Mouse (Mus musculus): ENCODE measurements around the gene Acot5. TPM values are rescaled to one million over a fixed set of nuclear protein-coding genes. Genes with fewer than 3 reads are reported as not detected.
"Not testable (repeated sequence)": the region's sequence is repeated elsewhere in the genome, so short reads cannot be mapped to it uniquely, and the experiment has no call there.

The Acot5 gene
- polyA plus RNA-seq (2014; fragmentation: Nextera tagmentation; extraction: Ambion mirVana) = 0.30 and 0.48 TPM in 2 replicates

- peak within 1 kb of the TSS; percentile 55 for H3K4me2 ChIP-seq (replicated peaks)
- peak within 1 kb of the TSS; percentile 37 for H3K4me3 ChIP-seq (replicated peaks; ENCODE audit: low read length)
- H3K27ac ChIP-seq = no peak within 1 kb of the TSS
- ATAC-seq (ENCODE audit: low FRiP score) (no peak), DNase-seq (ENCODE audit: low spot score) (no peak)
- 65% methylated on average over 9 of the region's 9 CpGs for WGBS
- H3K36me3 ChIP-seq (replicated peaks; ENCODE audit: control insufficient read depth, insufficient read depth) = no peaks in the 10 kb centered on the region
- H3K27me3 ChIP-seq (ENCODE audit: control insufficient read depth, insufficient read depth, low read length) = peaks cover 33% of the 10 kb centered on the region
- H3K4me1 ChIP-seq (replicated peaks; ENCODE audit: control insufficient read depth, insufficient read depth, low read length) = no peaks in the 10 kb centered on the region
- peak within 1 kb of the TSS; percentile 47; the same call in 1 of the 2 replicates for H3K9ac ChIP-seq
- no peaks in the 10 kb centered on the region for H3K9me3 ChIP-seq (ENCODE audit: control insufficient read depth, low read length)
Observed at GRCm38 (mm10) chr12:84068986-84069385, at the start of gene Acot5. TSS of gene Acot5 (plus strand) at chr12:84069325.

GRCm38 (mm10) chr12:84020528-84020927 lies 48.6 kb upstream of the Acot5 start:
- 55% methylated on average over 7 of the region's 7 CpGs for WGBS
- not testable (repeated sequence) for H3K27ac ChIP-seq; H3K4me1 ChIP-seq (replicated peaks; ENCODE audit: control insufficient read depth, insufficient read depth, low read length); H3K4me2 ChIP-seq (replicated peaks); ATAC-seq (ENCODE audit: low FRiP score); DNase-seq (ENCODE audit: low spot score); H3K4me3 ChIP-seq (replicated peaks; ENCODE audit: low read length); H3K27me3 ChIP-seq (ENCODE audit: control insufficient read depth, insufficient read depth, low read length); H3K9me3 ChIP-seq (ENCODE audit: control insufficient read depth, low read length); H3K9ac ChIP-seq; H3K36me3 ChIP-seq (replicated peaks; ENCODE audit: control insufficient read depth, insufficient read depth)

GRCm38 (mm10) chr12:84022266-84022665 lies 46.9 kb upstream of the Acot5 start:
- H3K4me3 ChIP-seq (replicated peaks; ENCODE audit: low read length); H3K27ac ChIP-seq; H3K9me3 ChIP-seq (ENCODE audit: control insufficient read depth, low read length); H3K4me1 ChIP-seq (replicated peaks; ENCODE audit: control insufficient read depth, insufficient read depth, low read length); ATAC-seq (ENCODE audit: low FRiP score); H3K27me3 ChIP-seq (ENCODE audit: control insufficient read depth, insufficient read depth, low read length); H3K9ac ChIP-seq; H3K4me2 ChIP-seq (replicated peaks); H3K36me3 ChIP-seq (replicated peaks; ENCODE audit: control insufficient read depth, insufficient read depth); DNase-seq (ENCODE audit: low spot score): not testable (repeated sequence)
- WGBS = 97% methylated on average over 4 of the region's 4 CpGs

GRCm38 (mm10) chr12:84023052-84023745 lies 45.9 kb upstream of the Acot5 start:
- Histone ChIP-seq H3K27me3 (ENCODE audit: control insufficient read depth, insufficient read depth, low read length) (no peaks in the 10 kb centered on the region), H3K4me2 (replicated peaks) (no peak overlapping the region), H3K9ac (no peak overlapping the region), H3K4me3 (replicated peaks; ENCODE audit: low read length) (no peak overlapping the region), H3K27ac (no peak overlapping the region), H3K36me3 (replicated peaks; ENCODE audit: control insufficient read depth, insufficient read depth) (no peaks in the 10 kb centered on the region), H3K4me1 (replicated peaks; ENCODE audit: control insufficient read depth, insufficient read depth, low read length) (no peaks in the 10 kb centered on the region), H3K9me3 (ENCODE audit: control insufficient read depth, low read length) (no peaks in the 10 kb centered on the region)
- 86% methylated on average over 9 of the region's 9 CpGs for WGBS
- no peak for DNase-seq (ENCODE audit: low spot score)
- no peak for ATAC-seq (ENCODE audit: low FRiP score)

- Histone ChIP-seq H3K27me3 (ENCODE audit: control insufficient read depth, insufficient read depth, low read length) (no peaks in the 10 kb centered on the region), H3K27ac (no peak overlapping the region), H3K36me3 (replicated peaks; ENCODE audit: control insufficient read depth, insufficient read depth) (no peaks in the 10 kb centered on the region), H3K9ac (no peak overlapping the region), H3K4me3 (replicated peaks; ENCODE audit: low read length) (no peak overlapping the region), H3K4me1 (replicated peaks; ENCODE audit: control insufficient read depth, insufficient read depth, low read length) (no peaks in the 10 kb centered on the region), H3K9me3 (ENCODE audit: control insufficient read depth, low read length) (no peaks in the 10 kb centered on the region), H3K4me2 (replicated peaks) (no peak overlapping the region)
- ATAC-seq (ENCODE audit: low FRiP score) (no peak), DNase-seq (ENCODE audit: low spot score) (no peak)
- WGBS = 89% methylated on average over 7 of the region's 7 CpGs
Observed at GRCm38 (mm10) chr12:84025888-84026287, 43.2 kb upstream of the Acot5 start.

GRCm38 (mm10) chr12:84028328-84028727 lies 40.8 kb upstream of the Acot5 start:
- 47% methylated on average over 3 of the region's 3 CpGs for WGBS
- not testable (repeated sequence) for ATAC-seq (ENCODE audit: low FRiP score)

GRCm38 (mm10) chr12:84029043-84029442 lies 40.1 kb upstream of the Acot5 start:
- WGBS = 89% methylated on average over 1 of the region's 1 CpGs
- H3K27ac ChIP-seq = not testable (repeated sequence)

More at GRCm38 (mm10) chr12:84028328-84028727, 40.8 kb upstream of the Acot5 start:
- not testable (repeated sequence) for H3K36me3 ChIP-seq (replicated peaks; ENCODE audit: control insufficient read depth, insufficient read depth); DNase-seq (ENCODE audit: low spot score); H3K4me1 ChIP-seq (replicated peaks; ENCODE audit: control insufficient read depth, insufficient read depth, low read length); H3K9ac ChIP-seq; H3K4me3 ChIP-seq (replicated peaks; ENCODE audit: low read length); H3K9me3 ChIP-seq (ENCODE audit: control insufficient read depth, low read length); H3K27me3 ChIP-seq (ENCODE audit: control insufficient read depth, insufficient read depth, low read length); H3K4me2 ChIP-seq (replicated peaks); H3K27ac ChIP-seq

GRCm38 (mm10) chr12:84030659-84031332 lies 38.3 kb upstream of the Acot5 start:
- no peaks in the 10 kb centered on the region for H3K4me1 ChIP-seq (replicated peaks; ENCODE audit: control insufficient read depth, insufficient read depth, low read length)
- DNase-seq (ENCODE audit: low spot score) (peak; percentile 85), ATAC-seq (ENCODE audit: low FRiP score) (no peak)
- H3K4me3 ChIP-seq (replicated peaks; ENCODE audit: low read length) = no peak overlapping the region
- H3K27me3 ChIP-seq (ENCODE audit: control insufficient read depth, insufficient read depth, low read length) = no peaks in the 10 kb centered on the region
- no peak overlapping the region for H3K27ac ChIP-seq
- WGBS = 72% methylated on average over 4 of the region's 4 CpGs
- no peaks in the 10 kb centered on the region for H3K9me3 ChIP-seq (ENCODE audit: control insufficient read depth, low read length)
- H3K36me3 ChIP-seq (replicated peaks; ENCODE audit: control insufficient read depth, insufficient read depth) = no peaks in the 10 kb centered on the region
- H3K9ac ChIP-seq = no peak overlapping the region
- H3K4me2 ChIP-seq (replicated peaks) = no peak overlapping the region

More at GRCm38 (mm10) chr12:84029043-84029442, 40.1 kb upstream of the Acot5 start:
- H3K4me3 ChIP-seq (replicated peaks; ENCODE audit: low read length); H3K36me3 ChIP-seq (replicated peaks; ENCODE audit: control insufficient read depth, insufficient read depth); DNase-seq (ENCODE audit: low spot score); H3K9me3 ChIP-seq (ENCODE audit: control insufficient read depth, low read length); H3K4me1 ChIP-seq (replicated peaks; ENCODE audit: control insufficient read depth, insufficient read depth, low read length); H3K27me3 ChIP-seq (ENCODE audit: control insufficient read depth, insufficient read depth, low read length); ATAC-seq (ENCODE audit: low FRiP score); H3K4me2 ChIP-seq (replicated peaks); H3K9ac ChIP-seq: not testable (repeated sequence)

GRCm38 (mm10) chr12:84032854-84033253 lies 36.3 kb upstream of the Acot5 start:
- ATAC-seq (ENCODE audit: low FRiP score) = no peak
- Histone ChIP-seq H3K27me3 (ENCODE audit: control insufficient read depth, insufficient read depth, low read length) (no peaks in the 10 kb centered on the region), H3K9me3 (ENCODE audit: control insufficient read depth, low read length) (no peaks in the 10 kb centered on the region), H3K9ac (no peak overlapping the region), H3K4me1 (replicated peaks; ENCODE audit: control insufficient read depth, insufficient read depth, low read length) (no peaks in the 10 kb centered on the region), H3K36me3 (replicated peaks; ENCODE audit: control insufficient read depth, insufficient read depth) (no peaks in the 10 kb centered on the region), H3K4me2 (replicated peaks) (no peak overlapping the region), H3K4me3 (replicated peaks; ENCODE audit: low read length) (no peak overlapping the region), H3K27ac (no peak overlapping the region)
- no peak for DNase-seq (ENCODE audit: low spot score)
- WGBS = 88% methylated on average over 4 of the region's 4 CpGs

All from hindbrain, embryonic 14.5 days (tissue).